Mouse (Mus musculus) mouse embryonic stem cell (cell line): ENCODE measurements at regions not wholly inside any gene's neighbourhood (a gene's known extent, or its start where the extent isn't known, plus 50 kb on each side); places are given as distances from the start of the nearest gene placed in this dataset.

ENCODE experiments used
- in situ Hi-C, 2 experiments: fragments of 300-500 bp; cut with MboI; formaldehyde crosslinking; loops; 1 replicate in 1 of 2; 3 replicates in 1 of 2; pipeline ENCODE4 v1.14.3; 2019 to 2020; ENCODE audit warnings: low sequenced_read_pairs in 2 of 2, low pct_unique_long_range_greater_than_20kb in 1 of 2, mixed read lengths in 1 of 2; ENCODE audit not compliant: unreplicated experiment in 1 of 2

- in situ Hi-C loops: no loop called here
Measured at GRCm38 (mm10) chr7:113621316-113621715, 107.7 kb downstream of the Far1 start.

DNA sequence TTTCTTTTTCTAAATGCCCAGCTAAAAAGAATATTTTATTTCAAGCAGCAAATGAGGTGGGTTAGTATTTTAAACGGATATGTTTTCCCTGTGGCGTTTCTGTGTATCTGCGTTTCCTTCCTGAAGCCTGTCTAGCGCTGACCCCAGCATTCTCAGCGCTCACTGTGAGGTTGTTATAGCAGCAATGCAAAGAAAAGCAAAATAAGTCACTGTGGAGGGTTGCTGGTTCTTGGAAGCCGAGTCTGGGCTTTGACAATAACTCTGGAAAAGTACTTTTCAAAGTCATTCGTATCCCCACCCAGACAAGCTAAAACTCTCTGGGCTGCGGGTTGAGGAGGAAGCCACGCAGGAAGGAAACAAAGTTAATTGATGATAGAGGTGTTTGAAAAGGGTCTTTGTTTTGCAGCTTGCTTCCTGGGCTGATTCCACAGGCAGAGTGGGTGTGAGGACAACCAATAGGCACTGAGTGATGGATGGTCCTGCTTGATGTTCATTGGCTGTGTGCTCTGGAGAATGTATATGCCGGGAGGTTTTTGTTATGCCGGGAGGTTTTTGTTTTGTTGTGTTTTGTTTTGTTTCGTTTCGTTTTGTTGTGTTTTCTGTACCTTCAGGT, 108.4 kb downstream of the Far1 start:
- in situ Hi-C loops: no loop called here

- in situ Hi-C loops: no loop called here
Measured at GRCm38 (mm10) chr7:113623296-113623695, 109.7 kb downstream of the Far1 start.

GRCm38 (mm10) chr7:113623962-113624361, 110.3 kb downstream of the Far1 start:
- in situ Hi-C loops: no loop called here

- in situ Hi-C loops: no loop called here
Measured at GRCm38 (mm10) chr7:113626734-113627133, 113.1 kb downstream of the Far1 start.

DNA sequence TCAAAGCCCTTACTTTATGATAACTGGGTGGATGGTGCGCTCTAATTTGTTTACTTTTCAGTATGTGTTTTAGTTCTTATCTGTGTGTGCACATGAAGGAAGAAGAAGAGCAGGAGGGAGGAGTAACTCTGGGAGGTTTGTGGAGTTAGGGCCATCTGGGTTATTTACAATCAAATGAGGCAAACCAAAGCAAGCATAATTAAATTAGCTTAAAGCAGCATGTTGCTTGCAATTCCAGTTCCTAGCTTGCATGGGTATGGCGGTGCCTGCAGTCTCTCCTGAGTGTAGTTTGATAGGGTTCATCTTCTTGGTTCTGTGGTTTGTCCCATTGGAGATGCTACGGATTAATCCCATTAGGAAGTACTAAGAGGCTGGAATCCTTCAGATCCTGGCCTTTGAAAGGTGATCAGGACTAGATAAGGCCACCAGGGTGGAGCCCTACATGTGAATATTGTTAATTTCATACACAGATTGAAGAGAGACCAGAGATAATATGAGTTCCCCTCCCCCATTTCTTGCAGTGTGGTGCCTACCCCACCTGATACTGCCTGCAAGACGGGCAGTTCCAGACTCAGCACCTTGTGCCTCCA, 123.5 kb downstream of the Far1 start:
- in situ Hi-C loops: no loop called here

GRCm38 (mm10) chr7:113638098-113638497, 124.5 kb downstream of the Far1 start:
- in situ Hi-C loops: no loop called here

DNA sequence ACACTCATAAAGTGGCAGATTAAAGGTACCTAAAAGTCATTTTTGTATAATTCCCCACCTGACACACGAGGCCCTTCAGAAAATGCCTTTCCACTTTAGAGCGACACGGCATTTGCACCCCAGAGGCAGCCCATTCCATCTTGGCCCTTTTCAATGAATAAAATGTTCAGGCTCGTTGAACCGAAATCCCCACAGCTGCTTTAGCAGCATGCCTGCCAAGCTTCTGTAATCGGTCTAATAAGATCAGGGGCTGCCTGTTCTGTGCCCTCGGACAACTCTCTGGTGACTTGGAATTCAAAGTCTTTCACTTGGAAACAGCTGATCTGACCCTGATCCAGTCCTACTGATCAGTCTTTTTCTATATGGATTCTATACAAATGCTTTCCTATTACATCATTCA, 123.3 kb upstream of the Spon1 start:
- in situ Hi-C loops: no loop called here

GRCm38 (mm10) chr7:113650631-113651030, 115.2 kb upstream of the Spon1 start:
- in situ Hi-C loops: no loop called here

DNA sequence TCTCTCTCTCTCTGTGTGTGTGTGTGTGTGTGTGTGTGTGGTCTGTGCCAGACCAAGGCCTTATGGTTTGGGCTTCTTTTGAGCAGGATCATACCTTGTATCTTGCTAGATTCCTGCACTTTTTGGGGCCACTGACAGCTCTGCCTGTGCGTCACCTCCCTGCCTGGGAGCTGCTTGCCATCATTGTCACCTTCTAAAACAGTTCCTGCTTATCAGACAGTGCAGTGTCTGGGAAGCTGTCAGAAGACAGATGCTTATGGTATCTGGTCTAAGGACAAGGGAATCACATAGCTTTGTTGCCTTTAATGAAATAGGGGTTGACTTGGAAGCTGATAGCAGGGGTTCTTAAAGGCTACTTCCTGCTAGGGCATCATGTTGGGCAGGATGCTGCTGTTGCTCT, 114.1 kb upstream of the Spon1 start:
- in situ Hi-C loops: no loop called here

DNA sequence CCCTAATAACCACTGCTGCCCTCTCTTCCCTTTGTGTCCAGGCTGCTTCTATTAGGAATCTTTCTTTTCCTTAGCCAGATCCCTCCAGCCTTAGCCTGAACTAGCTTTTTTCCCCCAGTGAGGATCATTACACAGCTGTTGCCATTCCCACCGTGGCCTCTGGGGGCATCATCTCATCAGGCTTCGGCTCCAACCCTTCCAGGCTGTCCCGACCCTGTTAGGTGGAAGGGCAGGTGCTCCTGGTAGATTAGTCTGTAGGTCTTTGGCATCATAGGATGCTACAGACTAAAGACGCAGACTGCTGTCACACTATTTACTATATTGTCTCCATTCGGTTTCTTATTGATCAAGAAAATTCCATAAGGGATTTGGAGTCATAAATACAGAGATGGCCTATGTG, 112.7 kb upstream of the Spon1 start:
- in situ Hi-C loops: no loop called here

DNA sequence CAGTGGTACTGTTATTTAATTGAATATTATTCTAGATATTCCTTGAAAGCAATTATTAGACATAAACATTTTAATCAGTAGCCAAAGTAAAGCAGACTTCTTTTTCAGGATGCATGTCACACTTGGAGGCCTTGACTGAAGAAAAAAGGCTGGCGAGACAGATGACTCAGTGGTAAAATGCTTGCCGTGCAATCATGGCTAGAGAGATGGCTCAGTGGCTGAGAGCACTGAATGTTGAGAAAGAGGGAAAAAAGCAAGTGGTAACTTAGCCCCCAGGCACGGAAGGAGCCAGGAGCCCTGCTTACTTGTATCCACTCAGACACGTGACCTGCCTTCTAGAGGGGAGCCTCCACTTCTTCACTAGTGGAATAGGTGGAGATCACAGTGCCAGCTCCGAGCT, 110.5 kb upstream of the Spon1 start:
- in situ Hi-C loops: no loop called here

- in situ Hi-C loops: no loop called here
Measured at GRCm38 (mm10) chr7:113672779-113673595, 92.8 kb upstream of the Spon1 start.

DNA sequence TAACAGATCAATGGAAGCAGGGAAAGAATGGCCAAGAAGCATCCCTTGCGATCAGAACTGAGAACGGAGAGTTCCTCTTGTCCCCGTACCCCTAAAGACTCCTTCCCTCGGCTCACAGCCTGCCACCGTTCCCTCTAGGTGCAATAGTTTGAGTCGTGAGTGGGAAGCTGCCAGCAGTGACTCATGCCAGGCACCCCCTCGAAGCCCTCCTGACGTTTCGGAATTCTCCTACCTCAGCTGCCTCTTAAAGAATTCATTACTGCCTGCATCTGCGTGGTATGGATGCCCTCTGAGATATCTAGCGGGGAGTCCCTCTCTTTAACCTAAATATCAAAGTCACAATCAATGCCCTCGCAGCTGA, 92.2 kb upstream of the Spon1 start:
- in situ Hi-C loops: no loop called here

DNA sequence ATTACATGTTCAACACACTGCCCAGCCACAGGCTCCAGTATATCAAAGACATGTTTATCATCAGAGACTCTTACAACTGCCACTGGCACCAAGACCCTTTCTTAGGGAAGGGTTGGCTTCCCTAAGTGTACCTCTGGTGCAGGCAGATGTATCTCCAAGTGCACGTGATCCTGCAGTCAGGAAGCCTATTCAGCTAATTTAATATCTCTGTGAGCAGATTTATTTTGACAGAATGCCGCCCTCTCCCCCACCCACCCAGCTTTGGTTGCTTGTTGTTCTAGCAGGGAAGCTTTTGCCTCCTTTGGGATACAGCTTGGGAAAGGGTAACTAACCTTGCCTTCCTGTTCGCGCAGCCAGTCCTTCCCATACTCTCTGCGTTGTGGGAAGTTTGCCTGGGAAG, 83.5 kb upstream of the Spon1 start:
- in situ Hi-C loops: no loop called here

- in situ Hi-C loops: no loop called here
Measured at GRCm38 (mm10) chr7:113685349-113685748, 80.4 kb upstream of the Spon1 start.

GRCm38 (mm10) chr7:113686527-113686926, 79.3 kb upstream of the Spon1 start:
- in situ Hi-C loops: no loop called here

- in situ Hi-C loops: no loop called here
Measured at GRCm38 (mm10) chr7:113687566-113687965, 78.2 kb upstream of the Spon1 start.

- in situ Hi-C loops: no loop called here
Measured at GRCm38 (mm10) chr7:113688231-113688669, 77.5 kb upstream of the Spon1 start.

DNA sequence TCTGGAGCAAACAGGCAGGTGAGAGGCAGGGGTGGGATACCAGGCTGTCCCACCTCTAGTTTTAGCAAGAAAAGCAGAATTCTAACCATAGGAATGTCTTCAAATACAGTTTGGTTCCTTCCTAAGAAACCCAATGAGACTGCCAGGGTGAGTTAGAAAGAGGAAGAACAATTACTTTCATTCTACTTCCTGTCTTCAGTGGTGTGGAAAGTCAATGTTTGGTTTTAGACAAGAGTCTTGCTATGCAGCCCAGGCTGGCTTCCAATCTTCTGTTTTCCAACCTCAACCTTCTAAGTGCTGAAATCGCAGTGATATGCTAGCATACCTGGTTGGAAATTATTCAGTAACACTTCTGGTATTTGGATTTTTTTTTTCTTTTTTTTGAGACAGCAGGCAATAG, 77.1 kb upstream of the Spon1 start:
- in situ Hi-C loops: no loop called here
